Mouse (Mus musculus) embryo, embryonic 11.5 days (tissue): ENCODE results near the gene Cd177.
"Not testable (repeated sequence)": the region's sequence is repeated elsewhere in the genome, so short reads cannot be mapped to it uniquely, and the experiment has no call there.

Source experiments
- DNase-seq: peaks from one replicate; pipeline ENCODE4 v3.0.0-alpha.2; 2012; ENCODE audit warnings: low read depth, low spot score

Gene Cd177

GRCm38 (mm10) chr7:24760211-24760610 lies at the start of gene Cd177:
Gene Cd177, minus strand, starts transcription at chr7:24760311.
- no peak for DNase-seq

- no peak for DNase-seq
These were observed 48.9 kb upstream of the Cd177 start for GRCm38 (mm10) chr7:24809041-24809440.

- DNase-seq: no peak
These were observed 44.7 kb upstream of the Cd177 start for GRCm38 (mm10) chr7:24804826-24805225.

GRCm38 (mm10) chr7:24802149-24802767 lies 42.1 kb upstream of the Cd177 start:
- no peak for DNase-seq

GRCm38 (mm10) chr7:24797918-24798317 lies 37.8 kb upstream of the Cd177 start:
- DNase-seq: no peak

GRCm38 (mm10) chr7:24776918-24777317 lies 16.8 kb upstream of the Cd177 start, which contains the start of gene Ceacam10:
Gene Ceacam10, plus strand, starts transcription at chr7:24777206.
- DNase-seq: not testable (repeated sequence)

GRCm38 (mm10) chr7:24776145-24776544 lies 16.0 kb upstream of the Cd177 start:
- DNase-seq: no peak

GRCm38 (mm10) chr7:24773942-24774535 lies 13.9 kb upstream of the Cd177 start:
- no peak for DNase-seq

- no peak for DNase-seq
These were observed 11.2 kb upstream of the Cd177 start for GRCm38 (mm10) chr7:24771361-24771760.

GRCm38 (mm10) chr7:24762574-24762973 lies 2.5 kb upstream of the Cd177 start:
- DNase-seq: no peak

- no peak for DNase-seq
These were observed 1.1 kb upstream of the Cd177 start for GRCm38 (mm10) chr7:24761161-24761560.

GRCm38 (mm10) chr7:24758520-24758919 lies 1.6 kb downstream of the Cd177 start:
- DNase-seq: no peak

- DNase-seq: no peak
These were observed 6.6 kb downstream of the Cd177 start for GRCm38 (mm10) chr7:24753476-24753875.

GRCm38 (mm10) chr7:24751610-24752009 lies 8.5 kb downstream of the Cd177 start:
- DNase-seq: no peak

GRCm38 (mm10) chr7:24750695-24751094 lies 9.4 kb downstream of the Cd177 start:
- no peak for DNase-seq

- DNase-seq: no peak
These were observed 24.0 kb downstream of the Cd177 start for GRCm38 (mm10) chr7:24735970-24736670.

GRCm38 (mm10) chr7:24726808-24727207 lies 33.3 kb downstream of the Cd177 start, which contains the start of gene Gm4763:
Gene Gm4763, minus strand, starts transcription at chr7:24726908.
- DNase-seq: not testable (repeated sequence)

GRCm38 (mm10) chr7:24715039-24715438 lies 45.1 kb downstream of the Cd177 start:
- no peak for DNase-seq

GRCm38 (mm10) chr7:24708832-24709292 lies 51.2 kb downstream of the Cd177 start, which contains the start of gene BC049730:
Gene BC049730, plus strand, starts transcription at chr7:24709242.
- DNase-seq: no peak

- not testable (repeated sequence) for DNase-seq
These were observed 57.3 kb downstream of the Cd177 start for GRCm38 (mm10) chr7:24702841-24703240.

- DNase-seq: not testable (repeated sequence)
These were observed 62.2 kb downstream of the Cd177 start for GRCm38 (mm10) chr7:24697891-24698290.
